Mouse (Mus musculus) forebrain, embryonic 16.5 days (tissue): Measurements from ENCODE around the gene Arhgdib. TPM values are rescaled to one million over a fixed set of nuclear protein-coding genes. Genes with fewer than 3 reads are reported as not detected.

Experiments used
- ATAC-seq: fragments of 200-750 bp; cut with Nextera tagmentation; 2 replicates; pipeline ENCODE4 v1.8.0; 2017; ENCODE audit warnings: mild to moderate bottlenecking, moderate library complexity
- H3K27ac ChIP-seq: fragments of 300-500 bp; sonication (generic); 2 replicates; pipeline ENCODE4 v1.5.1; 2014; ENCODE audit warnings: low read length, control low read depth
- H3K27me3 ChIP-seq: fragments of 300-500 bp; sonication (generic); replicated peaks from 2 replicates; pipeline ENCODE4 v1.6.1; 2014; ENCODE audit warnings: low read length; ENCODE audit not compliant: control insufficient read depth, insufficient read depth
- H3K36me3 ChIP-seq: fragments of 300-500 bp; sonication (generic); 2 replicates; pipeline ENCODE4 v1.6.1; 2014; ENCODE audit not compliant: control insufficient read depth, insufficient read depth
- H3K4me1 ChIP-seq: fragments of 300-500 bp; sonication (generic); replicated peaks from 2 replicates; pipeline ENCODE4 v1.6.1; 2014; ENCODE audit warnings: low read length; ENCODE audit not compliant: control insufficient read depth, insufficient read depth
- H3K4me2 ChIP-seq: fragments of 300-500 bp; sonication (generic); 2 replicates; pipeline ENCODE4 v1.6.1; 2014; ENCODE audit warnings: mild to moderate bottlenecking, low read length, control low read depth
- H3K4me3 ChIP-seq: fragments of 300-500 bp; sonication (generic); replicated peaks from 2 replicates; pipeline ENCODE4 v1.5.1; 2014; ENCODE audit warnings: mild to moderate bottlenecking, low read length, control low read depth
- H3K9ac ChIP-seq: fragments of 300-500 bp; sonication (generic); replicated peaks from 2 replicates; pipeline ENCODE4 v1.6.1; 2014; ENCODE audit warnings: low read depth, low read length, control low read depth
- H3K9me3 ChIP-seq: fragments of 300-500 bp; sonication (generic); 2 replicates; pipeline ENCODE4 v1.6.1; 2016; ENCODE audit warnings: low read length; ENCODE audit not compliant: control insufficient read depth
- WGBS: fragments of 180-500 bp; shearing (Covaris S2); extraction: QIAGEN DNeasy Blood & Tissue Kit; methylation state at CpG from one replicate; pipeline ENCODE4 v1.1.7; 2014; 5-methylcytosine and 5-hydroxymethylcytosine counted together
- polyA plus RNA-seq: library from polyadenylated mRNA; unstranded; fragments of >200 nt; fragmentation: Nextera tagmentation; extraction: Ambion mirVana; gene quantifications from 2 replicates; pipeline ENCODE4 v1.2.1, GENCODE M21; 2015

Arhgdib gene
- polyA plus RNA-seq: 18.5 and 20.6 TPM in 2 replicates

DNA sequence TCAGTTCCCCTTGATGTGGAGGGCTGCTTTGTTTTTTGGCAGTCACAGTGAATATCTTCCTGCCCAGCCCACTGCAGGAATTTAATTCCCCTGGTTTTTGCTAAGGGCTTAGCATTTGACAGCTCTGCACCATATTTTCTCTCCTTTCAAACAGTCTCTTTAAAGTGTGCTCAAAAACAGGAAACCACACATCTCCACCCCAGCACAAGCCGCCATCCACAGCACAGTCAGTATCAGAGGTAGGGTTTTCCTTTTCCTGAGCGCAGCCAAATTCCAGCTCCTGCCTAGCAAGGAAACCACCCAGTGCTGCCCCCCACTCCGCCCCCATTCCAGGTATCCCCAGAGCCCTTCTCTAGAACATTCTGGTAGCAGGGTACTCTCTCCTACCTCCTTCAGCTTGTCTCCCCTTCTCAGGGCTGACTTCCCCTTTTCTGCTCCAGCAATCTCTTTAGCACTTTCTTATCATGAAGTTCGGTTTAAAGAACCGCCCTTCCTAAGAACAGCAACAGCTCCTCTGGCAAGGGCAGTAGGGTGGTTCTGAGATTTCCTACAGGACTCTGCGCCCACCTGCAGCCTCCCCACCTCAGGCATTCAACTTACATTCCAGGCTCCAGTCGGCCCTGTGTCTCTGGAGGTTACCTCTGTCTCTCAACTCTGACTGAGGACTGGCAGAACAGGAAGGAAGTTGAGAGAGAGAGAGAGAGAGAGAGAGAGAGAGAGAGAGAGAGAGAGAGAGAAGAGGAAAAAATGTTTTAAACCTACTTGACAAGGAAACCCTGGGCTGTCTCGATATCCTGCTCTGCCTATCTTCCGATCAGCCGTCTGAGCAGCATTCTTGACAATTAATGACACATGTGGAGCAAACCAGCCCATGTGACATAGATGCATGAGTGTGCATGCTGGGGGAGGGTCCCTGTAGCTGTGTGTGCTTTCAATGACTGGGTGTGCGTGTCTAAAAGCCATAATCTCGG lies at the start of gene Arhgdib:
Gene Arhgdib (minus strand): TSS at position 849 of the 971 bp plus-strand sequence.
- peak; percentile 63; the same call in 1 of the 2 replicates for ATAC-seq
- H3K9ac ChIP-seq: 0 out of 2 replicates have a peak within 1 kb of the TSS, but pooled peaks have one; percentile 25
- H3K9me3 ChIP-seq: no peaks in the 10 kb centered on the region
- H3K4me3 ChIP-seq: no peak within 1 kb of the TSS
- no peaks in the 10 kb centered on the region for H3K36me3 ChIP-seq
- H3K27ac ChIP-seq: peak within 1 kb of the TSS; percentile 48
- H3K4me1 ChIP-seq: peaks cover 4% of the 10 kb centered on the region
- H3K27me3 ChIP-seq: no peaks in the 10 kb centered on the region
- WGBS: 63% methylated on average over 12 of the region's 12 CpGs
- H3K4me2 ChIP-seq: no peak within 1 kb of the TSS

DNA sequence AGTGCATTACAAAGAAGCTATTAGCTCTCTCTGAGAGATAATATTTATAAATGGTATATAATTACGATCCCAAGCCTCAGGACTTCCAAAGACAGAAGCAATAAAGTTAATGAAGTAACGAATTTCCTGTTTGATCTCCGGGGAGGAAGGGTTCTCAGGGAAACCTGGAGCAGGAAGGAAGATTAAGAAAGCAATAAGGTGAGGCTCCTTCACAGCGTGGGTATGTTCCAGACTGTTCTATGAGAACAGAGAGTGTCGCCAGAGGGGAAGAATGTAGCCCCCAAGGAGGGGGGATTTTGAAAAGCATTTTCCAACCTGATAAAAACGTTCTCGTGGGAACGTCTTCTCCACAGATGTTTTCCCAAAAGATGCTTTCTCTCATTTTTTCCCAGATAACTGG lies 48.9 kb upstream of the Arhgdib start:
- no peaks in the 10 kb centered on the region for H3K27me3 ChIP-seq
- no peaks in the 10 kb centered on the region for H3K36me3 ChIP-seq
- H3K4me1 ChIP-seq: no peaks in the 10 kb centered on the region
- no peak for ATAC-seq
- H3K4me3 ChIP-seq: no peak overlapping the region
- no peak overlapping the region for H3K4me2 ChIP-seq
- no peak overlapping the region for H3K27ac ChIP-seq
- no peaks in the 10 kb centered on the region for H3K9me3 ChIP-seq
- H3K9ac ChIP-seq: no peak overlapping the region
- WGBS: 68% methylated on average over 8 of the region's 8 CpGs

DNA sequence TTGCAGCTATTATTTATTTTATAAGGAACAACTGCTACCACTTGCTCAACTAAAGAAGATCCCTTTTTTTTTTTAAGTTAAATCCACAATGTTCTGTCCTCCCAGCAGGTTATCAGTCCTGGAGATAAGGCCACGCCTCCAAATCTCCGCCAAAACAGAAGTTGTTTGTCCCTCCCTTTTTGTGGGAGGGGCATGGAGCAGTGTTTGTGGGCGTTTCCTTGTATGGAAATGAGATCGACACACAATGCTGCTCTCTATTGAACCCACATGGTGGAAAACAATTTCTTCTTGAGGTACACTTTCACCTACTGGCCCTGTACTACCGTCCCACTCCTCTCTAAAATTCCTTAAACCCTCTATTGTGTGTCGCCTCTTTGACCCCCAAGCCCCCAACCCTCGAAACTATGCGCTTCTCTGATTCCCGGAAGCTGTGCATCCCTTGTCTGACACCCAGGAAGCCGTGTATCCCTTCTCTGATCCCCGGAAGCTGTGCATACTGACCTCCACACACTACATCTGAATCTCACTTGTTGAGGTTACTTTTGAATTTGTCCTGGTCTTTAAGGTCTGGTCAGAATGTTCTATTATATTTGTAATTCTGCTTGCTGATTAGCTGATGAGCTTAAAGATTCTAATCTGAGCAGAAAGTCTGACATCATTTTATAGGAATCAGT lies 48.3 kb upstream of the Arhgdib start:
- Histone ChIP-seq H3K9ac (no peak overlapping the region), H3K9me3 (no peaks in the 10 kb centered on the region), H3K4me3 (no peak overlapping the region), H3K4me2 (no peak overlapping the region), H3K36me3 (no peaks in the 10 kb centered on the region), H3K4me1 (no peaks in the 10 kb centered on the region), H3K27ac (no peak overlapping the region), H3K27me3 (no peaks in the 10 kb centered on the region)
- ATAC-seq: no peak
- 33% methylated on average over 11 of the region's 11 CpGs for WGBS

DNA sequence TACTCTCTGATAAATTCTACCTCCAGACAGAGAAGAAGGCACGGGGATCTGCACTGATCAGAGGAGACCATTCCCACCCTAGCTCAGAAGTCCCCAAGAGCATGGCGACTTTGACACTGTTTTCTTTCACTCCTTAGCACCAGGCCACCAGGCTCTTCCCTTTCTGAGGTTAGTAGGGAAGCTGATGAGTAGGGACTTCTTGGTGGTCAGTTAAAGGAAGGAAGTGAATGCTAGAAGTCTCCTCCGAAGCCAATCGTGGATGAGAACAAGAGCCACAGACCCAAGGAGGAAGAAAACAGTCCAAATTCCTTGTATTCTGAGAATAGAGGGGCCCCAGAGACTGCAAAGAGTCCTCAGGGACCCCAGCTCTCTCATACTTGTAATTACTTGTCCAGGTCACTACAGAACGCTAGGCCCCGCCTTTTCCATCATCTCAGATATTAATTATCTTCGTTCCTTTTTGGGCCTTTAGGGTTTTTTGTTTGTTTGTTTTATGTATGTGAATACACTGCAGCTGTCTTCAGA lies 46.9 kb upstream of the Arhgdib start:
- Histone ChIP-seq H3K27ac (no peak overlapping the region), H3K36me3 (no peaks in the 10 kb centered on the region), H3K4me2 (no peak overlapping the region), H3K4me1 (no peaks in the 10 kb centered on the region), H3K9me3 (no peaks in the 10 kb centered on the region), H3K9ac (no peak overlapping the region), H3K27me3 (no peaks in the 10 kb centered on the region), H3K4me3 (no peak overlapping the region)
- 91% methylated on average over 7 of the region's 7 CpGs for WGBS
- ATAC-seq: no peak

DNA sequence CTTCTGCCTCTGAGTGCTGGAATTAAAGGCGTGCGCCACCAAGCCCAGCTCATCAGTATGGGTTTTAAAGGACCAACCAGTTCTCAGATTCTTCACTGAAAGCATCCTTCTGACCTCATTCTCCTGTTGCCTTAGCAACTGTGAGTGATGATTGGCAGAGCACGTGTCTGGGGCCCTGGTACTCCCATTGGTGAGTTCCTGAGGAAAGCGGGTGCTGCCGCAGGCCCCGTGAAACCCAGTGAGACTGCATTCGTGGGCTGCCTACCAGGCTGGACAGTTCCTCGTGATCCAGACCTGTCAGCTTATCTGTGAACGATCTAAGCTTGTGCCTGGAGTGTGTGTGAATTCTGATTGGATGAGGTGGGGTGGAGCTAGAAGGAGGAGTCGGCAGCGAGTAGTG lies 45.0 kb upstream of the Arhgdib start:
- H3K9ac ChIP-seq: no peak overlapping the region
- WGBS: 59% methylated on average over 11 of the region's 11 CpGs
- H3K27ac ChIP-seq: no peak overlapping the region
- H3K9me3 ChIP-seq: no peaks in the 10 kb centered on the region
- H3K4me2 ChIP-seq: no peak overlapping the region
- peak; percentile 27; the same call in 1 of the 2 replicates for ATAC-seq
- no peaks in the 10 kb centered on the region for H3K4me1 ChIP-seq
- no peaks in the 10 kb centered on the region for H3K27me3 ChIP-seq
- H3K4me3 ChIP-seq: no peak overlapping the region
- H3K36me3 ChIP-seq: no peaks in the 10 kb centered on the region

DNA sequence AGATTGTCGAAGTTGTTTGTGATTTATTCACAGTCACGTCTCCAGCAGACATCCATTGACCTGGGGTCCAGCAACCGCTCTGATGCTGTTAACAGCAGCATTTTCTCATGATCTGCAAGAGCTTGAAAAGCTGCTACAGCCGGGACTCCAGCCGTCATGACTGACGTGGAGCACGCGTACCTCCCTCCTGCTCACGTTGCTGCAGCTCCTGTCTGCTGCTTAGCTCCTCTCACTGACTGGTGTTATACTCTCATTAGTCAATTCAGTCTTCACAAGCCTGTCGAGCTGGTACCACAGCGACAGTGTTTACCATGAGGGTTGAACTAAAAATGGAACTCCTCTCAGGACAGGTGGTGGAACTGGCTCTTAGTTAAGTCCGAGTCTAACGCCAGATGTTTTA lies 44.3 kb upstream of the Arhgdib start:
- Histone ChIP-seq H3K36me3 (no peaks in the 10 kb centered on the region), H3K9ac (no peak overlapping the region), H3K4me2 (no peak overlapping the region), H3K4me3 (no peak overlapping the region), H3K9me3 (no peaks in the 10 kb centered on the region), H3K4me1 (no peaks in the 10 kb centered on the region), H3K27me3 (no peaks in the 10 kb centered on the region), H3K27ac (no peak overlapping the region)
- WGBS: 72% methylated on average over 13 of the region's 13 CpGs
- peak; percentile 58; the same call in 1 of the 2 replicates for ATAC-seq

DNA sequence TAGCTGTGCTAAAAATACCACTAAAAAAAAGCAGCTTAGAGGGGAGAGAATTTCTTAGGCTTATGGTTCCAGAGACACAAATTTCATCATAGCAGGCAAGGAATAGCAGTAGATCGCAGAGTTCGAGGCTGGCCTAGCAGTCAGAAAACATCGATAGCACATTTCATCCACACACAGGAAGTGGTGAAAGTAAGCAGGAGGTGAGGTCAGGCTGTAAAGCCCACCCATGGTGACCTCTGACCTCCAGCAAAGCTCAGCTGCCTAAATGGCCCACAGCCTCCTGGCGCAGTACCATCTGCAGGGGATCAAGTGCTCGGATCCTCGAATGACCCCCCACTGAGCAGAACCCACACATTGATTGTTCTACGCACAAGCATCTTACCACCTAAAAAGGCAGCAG lies 41.5 kb upstream of the Arhgdib start:
- ATAC-seq: no peak
- H3K4me1 ChIP-seq: peaks cover 4% of the 10 kb centered on the region
- H3K9me3 ChIP-seq: no peaks in the 10 kb centered on the region
- H3K4me2 ChIP-seq: no peak overlapping the region
- no peak overlapping the region for H3K4me3 ChIP-seq
- H3K9ac ChIP-seq: no peak overlapping the region
- H3K27me3 ChIP-seq: no peaks in the 10 kb centered on the region
- no peaks in the 10 kb centered on the region for H3K36me3 ChIP-seq
- no peak overlapping the region for H3K27ac ChIP-seq
- WGBS: 57% methylated on average over 7 of the region's 7 CpGs

DNA sequence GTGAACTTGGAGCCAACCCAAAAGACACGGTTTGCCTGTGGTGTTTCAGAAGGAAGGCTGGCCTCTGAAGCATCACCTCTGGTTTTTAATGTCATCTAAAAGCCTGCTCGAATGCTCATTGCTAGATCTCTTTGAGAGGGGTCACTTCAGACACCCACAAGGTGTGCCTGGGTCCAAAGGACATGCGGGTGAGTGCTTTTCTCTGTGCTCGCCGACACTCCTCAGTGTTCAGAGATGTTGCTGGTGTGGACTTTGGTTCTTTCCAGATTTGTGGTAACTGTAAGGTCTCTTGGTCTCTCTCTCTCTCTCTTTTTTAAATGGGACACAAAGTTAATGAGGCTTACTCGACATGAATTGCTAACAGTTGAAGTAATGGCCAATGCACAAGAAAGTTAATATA lies 40.9 kb upstream of the Arhgdib start:
- 82% methylated on average over 6 of the region's 6 CpGs for WGBS
- no peak overlapping the region for H3K27ac ChIP-seq
- H3K27me3 ChIP-seq: no peaks in the 10 kb centered on the region
- peaks cover 4% of the 10 kb centered on the region for H3K4me1 ChIP-seq
- no peaks in the 10 kb centered on the region for H3K36me3 ChIP-seq
- H3K4me2 ChIP-seq: no peak overlapping the region
- no peak for ATAC-seq
- no peaks in the 10 kb centered on the region for H3K9me3 ChIP-seq
- H3K9ac ChIP-seq: no peak overlapping the region
- H3K4me3 ChIP-seq: no peak overlapping the region

DNA sequence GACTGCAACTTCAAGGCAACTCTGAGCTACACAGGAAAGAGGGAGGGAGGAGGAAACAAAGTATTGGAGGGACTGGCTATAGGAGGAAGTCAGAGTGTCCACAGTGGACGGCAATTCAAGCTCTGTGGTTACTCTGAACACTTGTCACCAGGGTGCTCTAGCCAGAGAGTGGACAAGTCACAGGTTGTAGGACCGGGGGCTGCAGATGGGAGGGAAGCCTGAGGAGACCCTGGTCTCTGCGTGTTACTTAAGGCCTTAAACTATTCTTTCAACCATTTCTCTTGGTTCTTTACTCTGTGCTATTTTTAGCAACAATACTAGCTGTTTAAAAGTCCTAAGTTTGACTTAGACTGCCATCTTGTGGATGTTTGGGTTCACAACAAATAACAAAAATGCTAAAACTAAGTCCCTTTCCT lies 38.6 kb upstream of the Arhgdib start:
- Histone ChIP-seq H3K9ac (no peak overlapping the region), H3K4me3 (no peak overlapping the region), H3K4me1 (peaks cover 4% of the 10 kb centered on the region), H3K4me2 (no peak overlapping the region), H3K36me3 (no peaks in the 10 kb centered on the region), H3K27ac (no peak overlapping the region), H3K9me3 (no peaks in the 10 kb centered on the region), H3K27me3 (no peaks in the 10 kb centered on the region)
- 32% methylated on average over 3 of the region's 3 CpGs for WGBS
- peak; percentile 74 for ATAC-seq
